Mouse (Mus musculus) cerebellum, postnatal 14 days (tissue): ENCODE results near the gene Rdh1.
"Not testable (repeated sequence)": the region's sequence is repeated elsewhere in the genome, so short reads cannot be mapped to it uniquely, and the experiment has no call there.

Experiments
- DNase-seq, 2 experiments: peaks; one replicate each; pipeline ENCODE4 v3.0.0; 2021; ENCODE audit warnings: mixed read lengths in 2 of 2

Gene Rdh1

DNA sequence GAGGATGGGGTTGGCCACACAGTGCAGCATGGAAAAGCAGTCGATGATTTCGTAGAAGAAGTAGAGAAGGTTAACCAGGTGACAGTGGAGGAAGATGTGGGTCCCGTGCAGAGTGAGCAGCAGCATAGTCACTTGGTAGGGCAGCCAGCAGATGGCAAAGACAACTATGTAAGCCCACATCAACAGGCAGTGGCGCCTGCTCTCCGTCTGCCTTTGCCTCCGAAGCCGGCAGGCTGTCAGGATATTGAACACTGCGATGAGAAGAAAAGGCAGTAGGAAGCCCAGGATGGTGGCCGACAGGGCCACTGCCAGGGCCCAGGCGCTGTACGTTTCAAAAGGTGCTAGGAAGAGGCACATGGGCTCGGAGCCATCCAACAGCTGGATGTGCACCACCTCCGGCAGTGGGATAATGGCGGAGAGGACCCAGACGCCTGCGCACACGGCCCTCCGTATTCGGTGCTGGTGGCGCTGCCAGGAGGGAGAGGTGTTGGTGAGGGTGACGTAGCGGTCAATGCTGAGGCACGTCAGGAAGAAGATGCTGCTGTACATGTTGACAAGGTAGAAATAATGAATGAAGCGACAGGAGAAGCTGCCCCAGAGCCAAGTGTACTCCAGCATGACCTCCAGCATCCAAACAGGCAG lies 9.3 kb upstream of the Rdh1 start:
- no peak for DNase-seq

DNA sequence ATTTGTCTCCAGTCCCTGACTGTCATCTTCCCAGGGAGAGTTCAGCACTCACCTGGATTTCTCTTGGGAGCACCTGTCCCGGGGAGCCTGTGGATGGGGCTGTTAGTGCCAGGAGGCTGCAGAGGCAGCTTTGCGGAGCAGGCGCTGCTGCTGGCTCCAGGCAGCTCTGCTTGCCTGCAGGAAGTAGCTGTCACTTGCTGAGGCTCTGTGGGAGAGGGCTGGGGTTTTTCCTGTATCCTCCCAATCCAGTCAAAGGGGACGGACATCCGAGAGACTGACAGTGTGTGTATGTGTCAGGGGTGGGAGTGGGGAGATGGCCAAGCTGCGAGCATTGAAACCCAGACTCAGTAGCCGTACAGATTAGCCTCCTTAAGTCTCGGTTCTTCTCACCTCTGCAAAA lies 8.0 kb upstream of the Rdh1 start, which contains the start of gene Gpr182:
TSS of gene Gpr182 (minus strand) at position 185 of the 400 bp plus-strand sequence.
- no peak for DNase-seq

DNA sequence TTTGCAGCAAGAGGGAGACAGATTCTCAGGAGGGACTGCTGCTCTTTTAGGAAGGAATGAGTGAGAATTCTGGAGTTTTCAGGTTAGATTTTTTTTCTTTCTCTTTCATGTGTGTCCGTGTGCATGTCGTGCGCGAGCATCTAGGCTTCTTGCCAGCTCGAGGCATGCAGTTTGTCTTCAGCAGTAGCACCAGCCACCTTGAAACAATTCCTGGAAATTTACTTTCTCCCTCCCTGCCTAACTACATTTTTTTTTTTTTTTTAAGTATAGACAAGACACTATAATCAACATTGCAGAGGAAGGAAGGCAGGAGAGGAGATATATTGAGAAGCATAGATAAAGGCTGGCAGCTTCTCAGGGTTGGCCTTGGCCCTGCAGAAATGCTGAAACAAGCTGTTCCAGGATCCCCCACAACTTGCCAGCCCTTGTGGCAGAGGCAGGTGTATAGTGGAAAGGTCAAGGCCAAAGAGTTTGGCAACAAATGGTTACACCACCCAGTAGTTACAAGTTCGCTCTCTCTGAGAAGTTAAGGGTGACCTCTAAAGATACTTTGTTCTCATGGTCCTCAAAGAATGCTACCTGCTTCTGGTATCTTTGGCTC lies 4.9 kb upstream of the Rdh1 start:
- DNase-seq, result peak; percentile 48 to 51

DNA sequence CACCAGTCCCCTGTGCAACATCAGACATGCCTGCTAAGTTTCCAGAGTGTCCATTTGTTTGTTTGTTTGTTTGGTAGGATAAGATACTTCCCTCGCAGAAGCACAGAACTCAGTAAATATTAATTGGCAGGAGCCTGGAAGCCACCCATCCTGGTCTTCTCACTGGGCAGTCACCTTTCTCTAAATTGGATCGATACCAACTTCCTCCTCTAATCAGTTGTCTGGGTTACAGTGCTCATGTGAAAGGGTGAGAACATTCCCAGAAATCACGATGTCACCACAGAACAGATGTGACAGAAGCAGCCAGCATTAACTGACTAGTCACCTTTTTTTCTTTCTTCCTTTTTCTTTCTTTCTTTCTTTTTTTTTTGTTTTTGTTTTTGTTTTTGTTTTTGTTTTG lies 4.3 kb upstream of the Rdh1 start:
- DNase-seq, result no peak

DNA sequence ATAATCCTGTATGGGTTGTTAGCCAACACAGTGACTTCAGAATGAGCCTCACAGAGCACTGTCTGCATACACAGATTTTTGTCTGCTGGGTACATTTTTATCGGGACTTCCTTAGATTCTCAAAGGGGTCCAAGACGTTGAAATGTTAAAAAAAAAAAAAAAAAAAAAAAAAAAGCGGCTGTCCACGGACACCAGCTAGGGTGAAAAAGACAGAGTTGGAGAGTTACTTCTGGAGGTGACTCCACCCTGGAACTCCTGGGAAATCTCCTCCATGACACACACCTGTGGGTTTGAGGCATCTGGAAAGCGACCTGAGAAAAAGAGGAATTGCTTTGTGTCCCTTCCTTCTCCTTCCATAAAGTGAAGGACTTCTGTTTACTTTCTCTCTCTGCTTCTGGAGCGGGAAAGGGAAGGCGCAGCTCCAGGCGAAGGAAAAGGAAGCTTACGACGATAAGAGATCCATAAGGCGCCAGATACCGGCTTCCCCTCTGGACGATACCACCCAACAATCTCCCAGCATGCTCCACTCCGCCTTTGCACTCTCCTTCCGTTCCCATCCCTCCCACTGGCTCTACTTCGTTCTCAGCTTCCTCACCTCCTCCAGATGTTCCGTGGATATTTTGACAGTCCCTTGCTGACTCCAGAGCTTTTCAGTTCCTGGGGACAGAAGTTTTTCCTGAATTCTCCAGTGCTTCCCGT lies 3.6 kb upstream of the Rdh1 start:
- DNase-seq, result peak in 1 of 2 experiments; percentile 1

DNA sequence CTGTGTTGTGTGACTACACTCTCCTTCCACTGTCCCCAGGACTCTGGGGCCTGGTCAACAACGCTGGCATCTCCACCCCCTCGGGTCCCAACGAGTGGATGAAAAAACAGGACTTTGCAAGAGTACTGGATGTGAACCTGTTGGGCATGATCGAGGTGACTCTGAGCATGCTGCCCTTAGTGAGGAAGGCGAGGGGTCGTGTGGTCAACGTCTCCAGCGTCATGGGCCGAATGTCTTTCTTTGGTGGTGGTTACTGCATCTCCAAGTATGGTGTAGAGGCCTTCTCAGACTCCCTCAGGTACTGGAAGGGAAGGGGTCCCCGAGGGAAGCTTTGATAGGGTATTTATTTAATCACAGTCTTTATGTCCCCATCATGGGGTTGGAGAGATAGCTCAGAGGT lies 3.4 kb downstream of the Rdh1 start:
- not testable (repeated sequence) for DNase-seq

DNA sequence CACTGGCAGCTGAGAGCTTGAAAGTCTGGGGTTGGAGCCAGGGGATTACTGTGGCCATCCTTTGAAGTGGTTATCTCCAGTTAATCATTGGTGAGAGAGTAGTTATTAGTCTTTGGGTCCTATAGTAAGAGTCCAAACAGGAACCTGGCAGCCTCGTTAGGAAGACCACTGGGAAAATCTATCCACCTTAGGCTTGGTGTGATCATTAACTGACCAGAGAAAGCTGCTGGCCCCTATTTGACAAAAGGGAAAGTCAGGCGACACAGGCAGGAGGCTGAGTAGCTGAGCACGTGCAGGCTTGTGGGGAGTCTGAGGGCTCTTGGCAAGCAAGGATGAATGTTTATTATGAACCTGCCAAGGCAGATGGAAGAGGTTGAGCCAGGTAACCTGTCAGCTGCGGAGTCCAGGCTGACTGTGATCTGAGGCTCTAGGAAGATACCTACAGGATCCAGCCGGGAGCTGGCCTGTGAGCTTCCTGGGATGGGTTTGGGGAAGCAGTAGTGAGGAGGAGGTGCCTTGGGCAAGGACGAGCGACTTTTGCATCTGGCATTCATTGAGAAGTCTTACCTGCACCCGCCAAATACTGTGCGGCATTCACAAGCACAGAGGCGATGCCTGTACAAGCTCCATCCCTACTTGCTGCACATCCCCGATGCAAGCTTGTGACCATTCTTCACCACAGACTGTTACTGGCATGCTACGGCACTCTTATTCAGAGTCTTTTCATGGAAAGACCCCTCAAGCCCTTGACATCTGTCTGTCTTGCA lies 4.6 kb downstream of the Rdh1 start:
- DNase-seq, result peak; percentile 66 to 68

DNA sequence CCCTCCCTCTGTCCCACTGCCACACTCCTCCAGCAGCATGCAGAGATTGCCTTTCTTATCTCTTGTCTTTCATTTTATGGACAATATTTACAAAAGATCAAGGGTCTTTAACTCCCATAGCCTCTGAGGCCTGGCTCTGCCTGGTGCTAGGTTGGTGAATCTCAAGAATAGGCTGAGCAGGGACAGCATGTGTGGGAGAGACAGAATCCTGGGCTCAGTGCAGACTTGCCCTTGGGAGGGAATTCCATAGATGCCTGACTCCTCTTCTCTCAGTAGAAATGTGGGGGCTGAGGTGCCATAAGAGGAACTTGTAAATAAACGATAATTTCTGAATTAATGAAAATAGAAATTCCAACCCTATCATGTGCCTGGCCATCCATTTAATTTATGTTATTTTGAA lies 7.0 kb downstream of the Rdh1 start:
- DNase-seq, result no peak

DNA sequence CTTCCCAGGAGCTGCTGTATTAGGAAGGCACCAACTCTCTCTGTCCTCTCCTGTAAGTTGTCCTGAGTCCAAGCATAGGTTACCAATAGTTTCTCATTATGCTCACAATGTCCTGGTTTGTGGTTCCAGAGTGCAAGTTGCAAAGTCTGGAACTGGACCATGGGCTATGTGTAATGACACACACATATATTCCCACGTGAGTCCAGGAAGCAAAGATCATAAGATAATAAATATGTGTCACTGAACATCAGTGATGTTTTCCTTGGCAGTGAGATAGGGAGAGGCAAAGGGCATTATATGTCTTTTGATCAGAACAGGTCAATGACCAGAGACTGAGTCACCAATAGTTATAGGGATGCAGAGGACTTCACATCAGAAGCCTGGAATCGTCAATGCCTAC lies 16.5 kb downstream of the Rdh1 start, which contains the start of gene Rdh9:
TSS of gene Rdh9 (plus strand) at position 376 of the 400 bp plus-strand sequence.
- DNase-seq, result no peak

DNA sequence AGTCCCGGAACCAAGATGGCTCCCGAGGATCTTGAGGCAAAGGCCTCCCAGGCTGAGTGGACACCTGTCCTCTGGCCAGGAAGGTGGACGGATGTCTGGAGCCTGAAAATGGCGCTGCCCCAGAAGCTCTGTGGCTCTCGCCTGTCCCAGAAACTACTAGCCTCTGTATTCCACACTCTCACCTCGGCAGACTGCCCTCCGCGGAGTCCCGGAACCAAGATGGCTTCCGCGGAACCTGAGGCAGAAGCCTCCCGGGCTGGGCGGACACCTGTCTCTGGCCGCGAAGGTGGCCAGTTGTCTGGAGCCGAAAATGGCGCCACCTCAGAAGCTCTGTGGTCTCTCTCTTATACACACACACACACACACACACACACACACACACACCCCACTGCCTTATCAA lies 22.8 kb downstream of the Rdh1 start:
- DNase-seq, result not testable (repeated sequence)

DNA sequence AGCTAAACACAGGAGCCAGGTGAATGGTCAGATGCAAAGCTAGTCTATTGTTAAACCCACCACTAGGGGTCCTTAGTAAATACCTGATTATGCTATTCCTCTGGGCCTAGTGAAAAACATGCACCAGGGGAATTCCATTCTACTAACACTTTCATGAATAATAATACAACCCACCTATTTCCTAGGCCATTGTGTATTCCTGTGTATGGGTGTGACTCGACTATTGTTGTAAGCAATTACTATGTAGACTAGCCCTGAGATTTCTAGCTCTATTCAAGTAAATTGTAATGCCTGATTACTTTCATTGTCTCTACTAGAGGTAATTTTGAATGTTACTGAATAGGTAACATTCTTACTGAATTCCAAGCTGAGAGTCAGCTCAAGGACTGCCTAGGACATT lies 25.9 kb downstream of the Rdh1 start:
- DNase-seq, result not testable (repeated sequence)

DNA sequence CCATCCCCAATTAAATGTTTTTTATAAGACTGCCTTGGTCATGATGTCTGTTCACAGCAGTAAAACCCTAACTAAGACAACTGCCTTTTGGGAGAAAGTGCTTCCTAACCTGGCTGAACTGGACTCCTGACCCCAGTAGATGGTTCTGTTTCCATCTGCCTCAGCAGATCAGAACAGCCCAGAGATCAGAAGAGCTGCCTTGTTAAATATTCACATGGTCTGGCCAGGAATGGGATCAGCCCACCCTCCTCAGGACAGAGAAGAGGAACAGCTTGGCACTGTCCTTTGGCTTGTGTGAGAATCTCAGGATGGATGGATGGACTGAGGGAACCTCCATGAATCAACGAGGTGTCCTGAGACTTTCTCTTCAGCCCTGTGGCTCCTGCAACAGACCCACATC lies 39.8 kb downstream of the Rdh1 start:
- DNase-seq, result no peak

DNA sequence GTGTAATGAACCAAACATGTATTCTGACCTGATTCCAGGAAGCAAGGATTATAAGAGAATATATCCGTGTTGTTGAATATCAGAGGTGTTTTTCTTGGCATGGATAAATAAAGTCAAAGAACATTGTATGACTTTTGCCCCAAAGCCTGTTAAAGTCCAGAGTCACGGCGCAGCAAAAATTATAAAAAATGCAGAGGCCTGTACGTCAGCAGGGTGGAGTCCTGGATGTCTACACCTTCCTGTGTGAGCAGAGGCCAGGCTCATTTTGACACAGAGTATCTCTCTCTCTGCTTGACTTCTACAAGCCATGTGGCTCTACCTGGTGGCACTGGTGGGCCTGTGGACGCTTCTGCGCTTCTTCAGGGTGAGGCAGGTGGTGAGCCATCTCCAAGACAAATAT lies 41.4 kb downstream of the Rdh1 start, which contains the start of gene Rdh16:
TSS of gene Rdh16 (plus strand) at position 262 of the 400 bp plus-strand sequence.
- DNase-seq, result no peak

DNA sequence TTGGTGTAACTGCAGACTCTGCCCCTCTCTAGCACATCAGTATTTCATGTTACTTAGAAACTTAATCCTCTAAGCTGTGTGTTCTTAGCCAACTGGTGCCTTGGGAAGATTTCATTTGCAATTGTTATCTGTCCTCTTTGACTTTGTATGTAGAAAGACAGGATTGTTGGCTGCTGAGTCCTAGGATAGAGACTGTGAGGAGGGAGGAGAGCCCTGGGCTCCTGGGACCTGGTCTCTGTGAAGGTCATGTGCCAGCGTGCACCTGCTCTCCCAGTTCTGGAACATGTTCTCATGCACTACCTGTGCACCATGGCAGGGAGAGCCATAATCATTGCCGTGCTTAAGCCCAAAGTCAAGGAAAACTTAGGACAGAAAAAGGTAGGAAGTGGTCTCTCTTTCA lies 42.1 kb downstream of the Rdh1 start:
- DNase-seq, result no peak

DNA sequence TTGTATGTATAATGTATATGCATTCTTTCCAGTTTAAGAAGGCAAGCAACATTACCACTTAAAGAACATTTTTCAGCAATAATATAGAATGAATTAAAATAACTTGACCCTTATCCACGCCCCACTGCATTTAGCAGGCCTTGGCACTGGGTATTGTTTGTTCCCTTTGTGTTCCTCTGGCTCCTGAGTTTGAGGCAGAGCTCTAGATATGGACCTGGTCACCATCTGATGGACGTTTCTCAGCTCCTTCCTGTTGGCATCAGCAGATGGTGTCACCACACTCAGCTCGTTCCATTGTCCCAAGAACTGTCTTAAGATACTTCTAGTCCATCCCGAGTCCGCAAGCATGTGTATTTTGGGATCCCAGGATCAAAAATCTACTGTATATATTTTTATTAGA lies 42.7 kb downstream of the Rdh1 start:
- no peak for DNase-seq

DNA sequence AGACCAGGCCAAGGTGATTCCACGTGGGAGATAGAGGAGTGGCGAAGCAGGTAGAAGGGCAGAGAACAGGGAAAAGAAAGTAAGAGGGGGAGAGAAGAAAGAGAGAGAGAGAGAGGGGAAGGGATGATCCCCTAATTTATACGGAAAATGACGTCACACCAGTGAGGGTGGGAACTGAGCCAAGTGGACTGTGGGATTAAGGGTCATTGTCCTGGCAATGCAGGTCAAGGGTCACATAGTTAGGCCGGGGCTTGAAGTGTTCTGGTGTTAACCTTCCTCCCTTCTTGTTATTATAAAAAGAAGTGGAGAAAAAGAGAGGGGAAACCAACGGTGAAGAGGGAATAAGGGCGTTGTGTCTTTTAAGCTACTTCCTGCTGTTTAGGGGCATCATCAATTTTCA lies 44.9 kb downstream of the Rdh1 start:
- no peak for DNase-seq

DNA sequence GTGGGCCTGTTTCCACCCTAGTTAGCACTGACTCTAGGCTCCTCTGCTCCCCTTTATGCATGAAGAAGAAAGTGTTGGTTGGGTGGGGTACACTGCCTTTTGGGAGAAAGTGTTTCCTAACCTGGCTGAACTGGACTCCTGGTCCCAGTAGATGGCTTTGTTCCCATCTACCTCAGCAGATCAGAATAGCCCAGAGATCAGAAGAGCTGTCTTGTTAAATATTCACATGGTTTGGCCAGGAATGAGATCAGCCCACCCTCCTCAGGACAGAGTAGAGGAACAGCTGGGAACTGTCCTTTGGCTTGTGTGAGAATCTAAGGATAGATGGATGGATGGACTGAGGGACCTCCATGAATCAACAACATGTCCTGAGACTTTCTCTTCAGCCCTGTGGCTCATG lies 56.4 kb downstream of the Rdh1 start:
- DNase-seq, result no peak

DNA sequence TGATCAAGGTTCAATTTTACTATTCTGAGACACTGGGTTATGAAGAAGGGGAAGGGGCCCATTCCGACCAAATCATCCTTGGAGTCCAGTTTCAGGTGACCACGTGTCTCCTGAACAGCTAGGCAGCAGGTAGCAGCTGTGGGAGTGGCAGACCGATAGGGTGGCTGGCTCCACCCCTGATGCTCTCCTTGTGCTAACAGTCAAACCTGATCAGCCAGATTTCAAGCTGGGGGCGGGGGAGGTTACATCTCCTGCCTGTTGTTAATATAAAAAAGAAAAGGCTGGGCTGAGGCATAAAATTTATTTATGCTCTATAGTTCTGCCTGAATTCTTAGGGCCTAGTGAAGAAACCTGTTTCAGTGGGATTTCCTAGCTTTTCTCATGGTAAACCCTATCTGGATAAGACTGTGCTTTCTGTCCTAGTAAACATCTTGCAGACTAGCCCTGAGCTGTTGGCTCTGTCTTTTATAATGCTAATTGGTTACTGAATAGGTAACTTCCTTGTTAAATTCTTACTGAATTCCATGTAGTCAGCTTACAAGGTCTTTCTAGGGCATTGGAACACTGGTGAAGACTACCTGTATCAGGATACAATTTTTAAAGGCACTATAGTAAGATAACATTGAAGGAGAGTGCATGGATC lies 57.9 kb downstream of the Rdh1 start:
- DNase-seq, result not testable (repeated sequence)
